Mouse (Mus musculus): Measurements from ENCODE around the gene Tpd52l2. TPM values are rescaled to one million over a fixed set of nuclear protein-coding genes. Genes with fewer than 3 reads are reported as not detected.

Tpd52l2 gene
- polyA plus RNA-seq, 1 experiment, result 41.5 TPM

- H3K27ac ChIP-seq (ENCODE audit: insufficient read depth, low read depth, low read length), result no peak overlapping the region
- H3K27me3 ChIP-seq (replicated peaks; ENCODE audit: control insufficient read depth, insufficient read depth, low read length), result no peaks in the 10 kb centered on the region
- no peak overlapping the region for H3K4me3 ChIP-seq (ENCODE audit: insufficient read depth, low read depth, low read length)
- no peak for DNase-seq
- TF ChIP-seq POLR2A (IDR thresholded peaks at IDR 0.05; ENCODE audit: low read depth, low read length) (no peak), CTCF (conservative IDR thresholded peaks at IDR 0.05; ENCODE audit: insufficient read depth, insufficient read length, low read depth, low read length) (no peak)
- H3K36me3 ChIP-seq (ENCODE audit: control insufficient read depth, insufficient read depth, low read length), result no peaks in the 10 kb centered on the region
- H3K4me1 ChIP-seq (ENCODE audit: control insufficient read depth, insufficient read depth, low read length), result no peaks in the 10 kb centered on the region
- WGBS, result 89% methylated on average over 3 of the region's 3 CpGs
These were observed 70.4 kb downstream of the Tpd52l2 start for GRCm38 (mm10) chr2:181567338-181567737.

Other genes starting within 250 kb of the Tpd52l2 start
- gene Gmeb2, start 209.1 kb upstream of the Tpd52l2 start, polyA plus RNA-seq (2012; rRNA removed), result 12.8 and 14.5 TPM in 2 replicates
- gene Stmn3, start 182.6 kb upstream of the Tpd52l2 start, polyA plus RNA-seq (2012; rRNA removed), result 0.46 and 2.4 TPM in 2 replicates
- gene Rtel1, start 177.4 kb upstream of the Tpd52l2 start, polyA plus RNA-seq (2012; rRNA removed), result 30.2 and 30.9 TPM in 2 replicates
- gene Zgpat, start 132.2 kb upstream of the Tpd52l2 start, polyA plus RNA-seq (2012; rRNA removed), result 29.6 and 35.2 TPM in 2 replicates
- gene Arfrp1, start 131.7 kb upstream of the Tpd52l2 start, polyA plus RNA-seq (2012; rRNA removed), result 32.0 and 36.0 TPM in 2 replicates
- 35.1 and 53.7 TPM in 2 replicates for gene Lime1, start 117.1 kb upstream of the Tpd52l2 start, polyA plus RNA-seq (2012; rRNA removed)
- 7.7 and 8.0 TPM in 2 replicates for gene Zbtb46, start 37.7 kb upstream of the Tpd52l2 start, polyA plus RNA-seq (2012; rRNA removed)
- gene Abhd16b, start 3.9 kb upstream of the Tpd52l2 start, polyA plus RNA-seq (2012; rRNA removed), result not detected in 2 replicates
- gene Dnajc5, start 23.3 kb downstream of the Tpd52l2 start, polyA plus RNA-seq (2012; rRNA removed), result 55.5 and 65.1 TPM in 2 replicates
- gene Uckl1, start 87.8 kb downstream of the Tpd52l2 start, polyA plus RNA-seq (2012; rRNA removed), result 107 and 130 TPM in 2 replicates
- gene Prpf6, start 94.7 kb downstream of the Tpd52l2 start, polyA plus RNA-seq (2012; rRNA removed), result 19.6 and 22.1 TPM in 2 replicates
- gene Zfp512b, start 95.7 kb downstream of the Tpd52l2 start, polyA plus RNA-seq (2012; rRNA removed), result 32.2 and 41.3 TPM in 2 replicates
- gene Samd10, start 102.1 kb downstream of the Tpd52l2 start, polyA plus RNA-seq (2012; rRNA removed), result 26.1 and 30.2 TPM in 2 replicates
- 0.11 TPM in 1 of 2 replicates, not detected in the other for gene Gm29797, start 159.9 kb downstream of the Tpd52l2 start, polyA plus RNA-seq (2012; rRNA removed)
- 53.9 and 59.0 TPM in 2 replicates for gene Sox18, start 174.5 kb downstream of the Tpd52l2 start, polyA plus RNA-seq (2012; rRNA removed)
- 19.2 and 19.5 TPM in 2 replicates for gene Tcea2, start 183.2 kb downstream of the Tpd52l2 start, polyA plus RNA-seq (2012; rRNA removed)
- gene Rgs19, start 196.8 kb downstream of the Tpd52l2 start, polyA plus RNA-seq (2012; rRNA removed), result 21.5 and 24.0 TPM in 2 replicates
- not detected in 2 replicates for gene Lkaaear1, start 201.3 kb downstream of the Tpd52l2 start, polyA plus RNA-seq (2012; rRNA removed)
- 0.12 and 0.27 TPM in 2 replicates for gene Oprl1, start 217.9 kb downstream of the Tpd52l2 start, polyA plus RNA-seq (2012; rRNA removed)

Measured in kidney, adult 2 months (tissue).